Mouse (Mus musculus) naive thymus-derived CD4-positive, alpha-beta T cell, adult 2 months (primary cell): Measurements from ENCODE around the gene Aadac.

Experiments
- DNase-seq: peaks from one replicate; pipeline ENCODE4 v3.0.0-alpha.2; 2011; ENCODE audit warnings: low read depth

The Aadac gene

GRCm38 (mm10) chr3:60025417-60025816 lies at the start of gene Aadac:
Gene Aadac, plus strand, starts transcription at chr3:60025717.
- no peak for DNase-seq

- no peak for DNase-seq
These were observed 21.9 kb upstream of the Aadac start for GRCm38 (mm10) chr3:60003622-60004021.

GRCm38 (mm10) chr3:60006443-60006842 lies 19.1 kb upstream of the Aadac start, which contains the start of gene Aadacl2:
Gene Aadacl2, plus strand, starts transcription at chr3:60006743.
- no peak for DNase-seq

GRCm38 (mm10) chr3:60031511-60031910 lies 6.0 kb downstream of the Aadac start:
- DNase-seq, result no peak

GRCm38 (mm10) chr3:60046221-60046913 lies 20.9 kb downstream of the Aadac start:
- DNase-seq, result no peak

GRCm38 (mm10) chr3:60053231-60053927 lies 27.9 kb downstream of the Aadac start:
- DNase-seq, result no peak

- no peak for DNase-seq
These were observed 28.4 kb downstream of the Aadac start for GRCm38 (mm10) chr3:60053931-60054330.

- DNase-seq, result peak; percentile 37
These were observed 30.9 kb downstream of the Aadac start for GRCm38 (mm10) chr3:60056451-60056850.

GRCm38 (mm10) chr3:60057070-60057808 lies 31.7 kb downstream of the Aadac start:
- DNase-seq, result no peak

GRCm38 (mm10) chr3:60057809-60058082 lies 32.2 kb downstream of the Aadac start:
- DNase-seq, result no peak

GRCm38 (mm10) chr3:60078883-60079415 lies 53.4 kb downstream of the Aadac start:
- no peak for DNase-seq

GRCm38 (mm10) chr3:60080572-60080971 lies 55.1 kb downstream of the Aadac start:
- DNase-seq, result no peak

- DNase-seq, result no peak
These were observed 56.1 kb downstream of the Aadac start, which contains the start of gene Sucnr1 for GRCm38 (mm10) chr3:60081648-60082047. Gene Sucnr1, plus strand, starts transcription at chr3:60081869.

GRCm38 (mm10) chr3:60082746-60083145 lies 57.2 kb downstream of the Aadac start:
- DNase-seq, result no peak

- DNase-seq, result no peak
These were observed 60.2 kb downstream of the Aadac start for GRCm38 (mm10) chr3:60085729-60086128.
